Mouse (Mus musculus) hindbrain, embryonic 11.5 days (tissue): ENCODE measurements around the gene Cdr2l. TPM values are rescaled to one million over a fixed set of nuclear protein-coding genes. Genes with fewer than 3 reads are reported as not detected.
A peak's percentile ranks its signal among the peaks of the same experiment; 100 is the strongest.

Experiments
- ATAC-seq: fragments of 200-750 bp; cut with Nextera tagmentation; 2 replicates; pipeline ENCODE4 v1.8.0; 2017; ENCODE audit warnings: mild to moderate bottlenecking, moderate TSS enrichment, moderate library complexity; ENCODE audit not compliant: low FRiP score
- DNase-seq: peaks from one replicate; pipeline ENCODE4 v3.0.0-alpha.2; 2015; ENCODE audit warnings: low spot score
- H3K27ac ChIP-seq: fragments of 300-500 bp; sonication (generic); 2 replicates; pipeline ENCODE4 v1.5.1; 2014; ENCODE audit warnings: mild to moderate bottlenecking, low read depth, low read length
- H3K27me3 ChIP-seq: fragments of 300-500 bp; sonication (generic); 2 replicates; pipeline ENCODE4 v1.6.1; 2014; ENCODE audit warnings: mild to moderate bottlenecking, low read length, moderate library complexity, mixed read lengths; ENCODE audit not compliant: control insufficient read depth, insufficient read depth
- H3K36me3 ChIP-seq: fragments of 300-500 bp; sonication (generic); 2 replicates; pipeline ENCODE4 v1.6.1; 2014; ENCODE audit warnings: mild to moderate bottlenecking, low read length, moderate library complexity, mixed read lengths; ENCODE audit not compliant: control insufficient read depth, insufficient read depth
- H3K4me1 ChIP-seq: fragments of 300-500 bp; sonication (generic); replicated peaks from 2 replicates; pipeline ENCODE4 v1.6.1; 2014; ENCODE audit warnings: low read length, mixed read lengths; ENCODE audit not compliant: control insufficient read depth, insufficient read depth
- H3K4me2 ChIP-seq: fragments of 300-500 bp; sonication (generic); replicated peaks from 2 replicates; pipeline ENCODE4 v1.6.1; 2014; ENCODE audit warnings: mild to moderate bottlenecking, low read depth, low read length
- H3K4me3 ChIP-seq: fragments of 300-500 bp; sonication (generic); 2 replicates; pipeline ENCODE4 v1.5.1; 2014; ENCODE audit warnings: low read depth, low read length
- H3K9ac ChIP-seq: fragments of 300-500 bp; sonication (generic); 2 replicates; pipeline ENCODE4 v1.6.1; 2014; ENCODE audit warnings: low read depth, low read length
- H3K9me3 ChIP-seq: fragments of 300-500 bp; sonication (generic); 2 replicates; pipeline ENCODE4 v1.6.1; 2016; ENCODE audit warnings: low read length; ENCODE audit not compliant: control insufficient read depth
- WGBS: fragments of 180-500 bp; shearing (Covaris S2); extraction: QIAGEN DNeasy Blood & Tissue Kit; methylation state at CpG from one replicate; pipeline ENCODE4 v1.1.7; 2014; 5-methylcytosine and 5-hydroxymethylcytosine counted together
- polyA plus RNA-seq: library from polyadenylated mRNA; unstranded; fragments of >200 nt; fragmentation: Nextera tagmentation; extraction: Ambion mirVana; gene quantifications from 2 replicates; pipeline ENCODE4 v1.2.1, GENCODE M21; 2014

Cdr2l gene
- polyA plus RNA-seq, 1 experiment from 2014 or later, result 20.0 TPM

DNA sequence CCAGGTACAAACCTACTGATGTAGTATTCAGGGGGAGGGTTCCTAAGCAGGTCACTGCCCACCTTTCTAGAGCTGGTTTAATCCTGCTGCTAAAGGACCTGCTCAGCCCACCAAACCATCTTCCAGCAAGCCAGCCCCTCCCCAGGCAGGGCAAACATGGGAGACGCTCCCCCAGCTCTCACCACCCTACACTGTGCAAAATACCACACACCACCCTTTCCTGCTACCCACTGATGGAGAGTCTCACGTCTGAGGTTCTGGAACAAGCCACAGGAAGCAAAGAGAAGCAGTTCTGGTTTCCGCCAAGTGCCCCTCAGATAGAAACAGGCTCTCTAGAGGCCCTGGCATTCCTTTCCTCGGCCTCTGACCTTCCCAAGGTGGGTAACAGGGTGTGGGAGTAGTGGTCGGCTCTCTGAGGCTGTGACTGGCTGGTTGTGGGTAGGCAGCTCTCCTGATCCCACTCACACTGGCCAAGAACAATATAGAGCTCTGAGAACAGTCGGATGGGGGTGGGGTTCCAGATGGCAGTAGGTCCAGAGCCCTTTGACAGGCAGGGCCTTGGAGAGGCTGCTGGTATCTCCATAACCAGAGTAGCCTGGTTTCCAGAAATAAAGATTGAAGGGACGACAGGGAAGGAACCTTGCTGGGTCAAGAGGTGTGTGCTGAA lies 15.5 kb upstream of the Cdr2l start:
- H3K9ac ChIP-seq, result peak overlapping the region; percentile 80; the same call in 1 of the 2 replicates
- peak; percentile 34 for ATAC-seq
- 44% methylated on average over 7 of the region's 7 CpGs for WGBS
- peak overlapping the region; percentile 71; the same call in 1 of the 2 replicates for H3K4me3 ChIP-seq
- peak overlapping the region; percentile 97 for H3K4me2 ChIP-seq
- DNase-seq, result no peak
- H3K27me3 ChIP-seq, result peaks cover 9% of the 10 kb centered on the region
- no peak overlapping the region for H3K27ac ChIP-seq
- H3K4me1 ChIP-seq, result peaks cover 6% of the 10 kb centered on the region; the same call in 1 of the 2 replicates
- H3K9me3 ChIP-seq, result no peaks in the 10 kb centered on the region
- H3K36me3 ChIP-seq, result no peaks in the 10 kb centered on the region

DNA sequence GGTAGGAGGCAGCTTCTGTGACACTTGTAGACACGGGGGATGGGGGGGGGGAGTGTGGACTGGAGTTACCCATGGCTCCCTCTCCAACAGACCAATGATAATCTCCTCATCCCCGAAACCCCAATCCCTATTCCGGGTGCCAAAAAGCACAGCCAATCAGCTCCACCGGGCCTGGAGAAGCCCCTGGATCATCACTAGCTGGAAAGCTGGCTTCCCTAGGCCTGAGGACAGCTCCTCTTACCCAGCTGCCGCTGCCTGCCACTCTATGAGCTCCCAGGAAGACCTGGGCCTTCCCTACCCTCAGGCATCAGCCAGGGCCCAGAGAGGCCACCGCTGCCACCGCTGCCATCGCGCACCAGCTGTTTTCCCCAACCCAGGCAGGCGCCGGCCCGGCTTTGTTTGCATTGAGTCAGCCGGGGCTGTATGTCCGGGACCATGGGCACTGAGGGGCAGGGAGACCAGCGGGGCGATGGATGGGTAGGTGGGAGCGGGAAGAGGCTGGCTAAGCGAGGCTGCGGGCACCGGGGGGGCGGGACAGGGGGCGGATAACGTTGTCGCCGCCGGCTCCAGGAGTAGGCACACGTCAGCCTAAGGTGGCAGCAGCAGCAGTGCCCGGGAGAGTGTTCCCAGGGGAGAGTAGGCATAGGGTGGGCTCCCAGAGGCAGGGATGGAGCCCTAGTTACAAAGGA lies 14.9 kb upstream of the Cdr2l start:
- Histone ChIP-seq H3K27me3 (peaks cover 9% of the 10 kb centered on the region), H3K4me3 (peak overlapping the region; percentile 71), H3K36me3 (no peaks in the 10 kb centered on the region), H3K9me3 (no peaks in the 10 kb centered on the region), H3K9ac (peak overlapping the region; percentile 80), H3K4me2 (peak overlapping the region; percentile 97), H3K4me1 (peaks cover 6% of the 10 kb centered on the region; the same call in 1 of the 2 replicates), H3K27ac (peak overlapping the region; percentile 70)
- under 1% methylated on average over 26 of the region's 28 CpGs for WGBS
- ATAC-seq (peak; percentile 71), DNase-seq (peak; percentile 48)

GRCm38 (mm10) chr11:115367395-115367944 lies 14.2 kb upstream of the Cdr2l start, which contains the start of gene Hid1:
Gene Hid1 (minus strand): TSS chr11:115367756.
- WGBS, result 1% methylated on average over 33 of the region's 39 CpGs
- peaks cover 9% of the 10 kb centered on the region for H3K27me3 ChIP-seq

DNA sequence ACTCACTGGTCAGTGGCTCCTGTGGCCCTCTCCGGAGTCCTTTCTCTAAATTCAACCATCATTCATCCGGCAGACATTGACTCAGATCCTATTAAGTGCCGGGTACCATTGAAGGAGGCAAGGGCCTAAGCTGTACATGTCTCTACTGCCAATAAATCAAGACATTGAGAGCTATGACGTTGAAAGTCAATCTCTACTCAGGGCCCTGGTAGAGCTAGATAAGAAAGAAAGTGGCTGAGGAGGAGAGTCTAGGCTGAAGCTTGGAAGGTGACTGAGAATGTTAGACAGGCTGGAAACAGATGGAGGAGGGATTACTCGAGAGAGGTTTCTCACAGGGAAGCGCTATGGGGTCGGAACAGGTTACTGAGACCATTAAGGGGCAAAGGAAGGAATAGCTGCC lies 11.3 kb upstream of the Cdr2l start:
- no peak for ATAC-seq
- H3K36me3 ChIP-seq, result no peaks in the 10 kb centered on the region
- H3K4me3 ChIP-seq, result no peak overlapping the region
- H3K9ac ChIP-seq, result no peak overlapping the region
- no peak overlapping the region for H3K4me2 ChIP-seq
- DNase-seq, result no peak
- WGBS, result 64% methylated on average over 7 of the region's 7 CpGs
- peaks cover 15% of the 10 kb centered on the region for H3K27me3 ChIP-seq
- H3K4me1 ChIP-seq, result peaks cover 6% of the 10 kb centered on the region; the same call in 1 of the 2 replicates
- H3K27ac ChIP-seq, result no peak overlapping the region
- no peaks in the 10 kb centered on the region for H3K9me3 ChIP-seq

More at GRCm38 (mm10) chr11:115367395-115367944, 14.2 kb upstream of the Cdr2l start, which contains the start of gene Hid1:
- ATAC-seq, result peak; percentile 82
- Histone ChIP-seq H3K27ac (peak within 1 kb of the TSS; percentile 70), H3K4me3 (peak within 1 kb of the TSS; percentile 71), H3K4me2 (peak within 1 kb of the TSS; percentile 97), H3K4me1 (peaks cover 6% of the 10 kb centered on the region; the same call in 1 of the 2 replicates), H3K9me3 (no peaks in the 10 kb centered on the region), H3K36me3 (no peaks in the 10 kb centered on the region), H3K9ac (peak within 1 kb of the TSS; percentile 80)
- peak; percentile 87 for DNase-seq

DNA sequence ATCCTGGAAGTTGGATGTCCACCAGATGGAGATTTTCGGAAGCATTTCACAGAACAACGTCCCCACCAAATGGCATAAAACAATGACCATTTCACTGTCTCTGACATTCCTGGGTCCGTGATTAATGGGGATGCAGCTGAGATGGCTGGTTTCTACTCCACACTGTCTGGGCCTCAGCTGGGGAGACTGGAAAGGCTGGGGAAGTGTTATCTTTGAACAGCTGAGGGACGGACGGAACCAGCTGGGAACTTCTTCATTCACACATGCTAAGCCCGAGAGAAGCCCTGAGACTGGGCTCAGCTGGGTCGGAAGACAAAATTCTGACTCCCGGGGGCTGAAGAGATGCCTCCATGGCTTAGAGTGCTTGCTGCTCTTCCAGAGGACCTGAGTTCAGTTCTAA lies 10.4 kb upstream of the Cdr2l start:
- Histone ChIP-seq H3K36me3 (no peaks in the 10 kb centered on the region), H3K4me2 (no peak overlapping the region), H3K9ac (no peak overlapping the region), H3K27me3 (peaks cover 9% of the 10 kb centered on the region), H3K27ac (no peak overlapping the region), H3K4me1 (peaks cover 3% of the 10 kb centered on the region; the same call in 1 of the 2 replicates), H3K4me3 (no peak overlapping the region), H3K9me3 (no peaks in the 10 kb centered on the region)
- WGBS, result 53% methylated on average over 8 of the region's 8 CpGs
- DNase-seq, result peak; percentile 27
- ATAC-seq, result no peak

GRCm38 (mm10) chr11:115372015-115372414 lies 9.7 kb upstream of the Cdr2l start:
- H3K27me3 ChIP-seq, result peaks cover 7% of the 10 kb centered on the region
- no peaks in the 10 kb centered on the region for H3K36me3 ChIP-seq
- DNase-seq (no peak), ATAC-seq (no peak)
- no peak overlapping the region for H3K4me3 ChIP-seq
- 66% methylated on average over 1 of the region's 1 CpGs for WGBS
- H3K9me3 ChIP-seq, result no peaks in the 10 kb centered on the region
- no peak overlapping the region for H3K9ac ChIP-seq
- H3K4me1 ChIP-seq, result peaks cover under 1% of the 10 kb centered on the region; the same call in 1 of the 2 replicates
- no peak overlapping the region for H3K27ac ChIP-seq
- no peak overlapping the region for H3K4me2 ChIP-seq

DNA sequence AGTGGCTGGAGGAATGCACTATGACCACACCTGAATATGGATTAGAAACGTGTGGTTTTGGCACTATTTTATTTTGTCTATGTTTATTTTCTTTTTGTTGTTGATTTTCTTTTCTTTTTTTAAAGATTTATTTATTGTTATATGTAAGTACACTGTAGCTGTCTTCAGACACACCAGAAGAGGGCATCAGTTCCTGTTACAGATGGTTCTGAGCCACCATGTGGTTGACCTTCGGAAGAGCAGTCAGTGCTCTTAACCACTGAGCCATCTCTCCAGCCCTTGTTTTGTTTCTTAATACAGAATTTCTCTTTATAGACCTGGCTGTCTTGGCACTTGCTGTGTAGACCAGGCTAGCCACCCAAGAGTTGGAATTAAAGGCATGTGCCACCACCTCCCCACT lies 9.0 kb upstream of the Cdr2l start:
- H3K9me3 ChIP-seq, result no peaks in the 10 kb centered on the region
- no peak overlapping the region for H3K4me2 ChIP-seq
- DNase-seq (no peak), ATAC-seq (no peak)
- H3K27me3 ChIP-seq, result peaks cover 5% of the 10 kb centered on the region
- no peak overlapping the region for H3K27ac ChIP-seq
- H3K36me3 ChIP-seq, result no peaks in the 10 kb centered on the region
- 48% methylated on average over 2 of the region's 2 CpGs for WGBS
- no peak overlapping the region for H3K9ac ChIP-seq
- no peak overlapping the region for H3K4me3 ChIP-seq
- no peaks in the 10 kb centered on the region for H3K4me1 ChIP-seq

DNA sequence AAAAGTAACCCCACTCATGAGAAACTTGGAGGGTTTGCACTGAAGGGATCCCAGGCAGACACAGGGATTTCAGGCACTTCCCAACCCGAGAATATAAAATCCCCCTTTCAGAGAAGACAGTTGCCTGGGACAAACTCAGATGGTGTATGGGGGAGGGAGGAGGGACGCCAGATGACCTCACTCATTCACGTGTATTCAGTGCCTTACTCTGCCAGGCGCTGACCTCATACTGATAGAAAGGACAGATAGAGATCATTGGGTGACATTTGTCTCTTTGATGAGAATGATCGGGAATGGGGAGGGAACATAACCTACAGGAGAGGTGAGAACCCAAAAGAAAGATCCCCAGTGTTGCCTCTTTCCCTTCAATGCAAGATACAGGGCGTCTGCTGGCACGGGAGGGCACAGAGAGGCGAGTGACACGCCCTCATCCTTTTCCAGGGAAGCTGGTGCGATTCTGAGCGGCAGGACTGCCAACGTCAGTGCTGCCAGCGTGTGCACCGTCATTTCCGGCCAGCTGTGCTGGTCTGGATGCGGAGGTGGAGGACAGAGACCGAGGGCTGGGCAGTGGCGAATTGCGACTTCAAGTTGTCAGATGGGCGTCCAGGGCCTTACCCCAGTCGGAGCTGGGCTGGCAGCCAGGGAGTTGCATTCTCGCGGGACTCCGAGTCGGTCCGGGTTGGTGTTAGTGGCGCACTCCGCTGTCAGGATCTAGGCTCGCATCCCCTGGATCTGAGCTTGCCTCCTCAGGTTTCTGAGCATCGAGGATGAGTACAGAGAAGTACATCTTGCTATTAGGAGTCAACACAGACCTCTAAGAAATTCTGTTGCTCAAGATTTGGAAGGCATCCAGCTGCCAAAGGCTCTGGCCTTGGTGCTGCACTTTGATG lies 7.7 kb upstream of the Cdr2l start:
- ATAC-seq (peak; percentile 40), DNase-seq (peak; percentile 64)
- Histone ChIP-seq H3K27ac (no peak overlapping the region), H3K27me3 (peaks cover 5% of the 10 kb centered on the region), H3K9me3 (peaks cover 2% of the 10 kb centered on the region; the same call in 1 of the 2 replicates), H3K36me3 (no peaks in the 10 kb centered on the region), H3K4me1 (no peaks in the 10 kb centered on the region), H3K9ac (peak overlapping the region; percentile 52; the same call in 1 of the 2 replicates), H3K4me2 (peak overlapping the region; percentile 45), H3K4me3 (peak overlapping the region; percentile 28)
- WGBS, result 3% methylated on average over 30 of the region's 30 CpGs
